Mouse (Mus musculus) stomach, embryonic 14.5 days (tissue): ENCODE results near the gene Abcf3. TPM values are rescaled to one million over a fixed set of nuclear protein-coding genes. Genes with fewer than 3 reads are reported as not detected.
A peak's percentile ranks its signal among the peaks of the same experiment; 100 is the strongest.

Experiments
- ATAC-seq: fragments of 200-750 bp; cut with Nextera tagmentation; 2 replicates; pipeline ENCODE4 v1.8.0; 2017; ENCODE audit warnings: low read depth, moderate TSS enrichment; ENCODE audit not compliant: insufficient number of reproducible peaks, insufficient read depth, low FRiP score
- H3K27ac ChIP-seq: fragments of 300-500 bp; sonication (generic); 2 replicates; pipeline ENCODE4 v1.5.1; 2014; ENCODE audit warnings: mild to moderate bottlenecking, low read length, moderate library complexity, mixed read lengths
- H3K27me3 ChIP-seq: fragments of 300-500 bp; sonication (generic); 2 replicates; pipeline ENCODE4 v1.6.1; 2014; ENCODE audit warnings: low read length, control low read depth, mixed read lengths; ENCODE audit not compliant: control insufficient read depth, insufficient read depth
- H3K36me3 ChIP-seq: fragments of 300-500 bp; sonication (generic); 2 replicates; pipeline ENCODE4 v1.6.1; 2014; ENCODE audit warnings: mild to moderate bottlenecking, control low read depth, low read length, moderate library complexity, mixed read lengths; ENCODE audit not compliant: control insufficient read depth, insufficient read depth
- H3K4me1 ChIP-seq: fragments of 300-500 bp; sonication (generic); 2 replicates; pipeline ENCODE4 v1.6.1; 2014; ENCODE audit warnings: low read length, control low read depth, mixed read lengths; ENCODE audit not compliant: control insufficient read depth, insufficient read depth
- H3K4me2 ChIP-seq: fragments of 300-500 bp; sonication (generic); replicated peaks from 2 replicates; pipeline ENCODE4 v1.6.1; 2014; ENCODE audit warnings: low read depth, low read length, control low read depth
- H3K4me3 ChIP-seq: fragments of 300-500 bp; sonication (generic); 2 replicates; pipeline ENCODE4 v1.5.1; 2014; ENCODE audit warnings: low read depth, low read length, control low read depth
- H3K9ac ChIP-seq: fragments of 300-500 bp; sonication (generic); replicated peaks from 2 replicates; pipeline ENCODE4 v1.6.1; 2014; ENCODE audit warnings: low read depth, mild to moderate bottlenecking, control low read depth, low read length, moderate library complexity, mixed read lengths
- H3K9me3 ChIP-seq: fragments of 300-500 bp; sonication (generic); 2 replicates; pipeline ENCODE4 v1.6.1; 2016; ENCODE audit warnings: low read depth, low read length, control low read depth; ENCODE audit not compliant: control insufficient read depth
- WGBS: fragments of 180-500 bp; shearing (Covaris S2); extraction: QIAGEN DNeasy Blood & Tissue Kit; methylation state at CpG from one replicate; pipeline ENCODE4 v1.1.7; 2014; 5-methylcytosine and 5-hydroxymethylcytosine counted together
- polyA plus RNA-seq: library from polyadenylated mRNA; unstranded; fragments of >200 nt; fragmentation: Nextera tagmentation; extraction: Ambion mirVana; gene quantifications from 2 replicates; pipeline ENCODE4 v1.2.1, GENCODE M21; 2014

Gene Abcf3
- 53.0 and 53.5 TPM in 2 replicates for polyA plus RNA-seq

DNA sequence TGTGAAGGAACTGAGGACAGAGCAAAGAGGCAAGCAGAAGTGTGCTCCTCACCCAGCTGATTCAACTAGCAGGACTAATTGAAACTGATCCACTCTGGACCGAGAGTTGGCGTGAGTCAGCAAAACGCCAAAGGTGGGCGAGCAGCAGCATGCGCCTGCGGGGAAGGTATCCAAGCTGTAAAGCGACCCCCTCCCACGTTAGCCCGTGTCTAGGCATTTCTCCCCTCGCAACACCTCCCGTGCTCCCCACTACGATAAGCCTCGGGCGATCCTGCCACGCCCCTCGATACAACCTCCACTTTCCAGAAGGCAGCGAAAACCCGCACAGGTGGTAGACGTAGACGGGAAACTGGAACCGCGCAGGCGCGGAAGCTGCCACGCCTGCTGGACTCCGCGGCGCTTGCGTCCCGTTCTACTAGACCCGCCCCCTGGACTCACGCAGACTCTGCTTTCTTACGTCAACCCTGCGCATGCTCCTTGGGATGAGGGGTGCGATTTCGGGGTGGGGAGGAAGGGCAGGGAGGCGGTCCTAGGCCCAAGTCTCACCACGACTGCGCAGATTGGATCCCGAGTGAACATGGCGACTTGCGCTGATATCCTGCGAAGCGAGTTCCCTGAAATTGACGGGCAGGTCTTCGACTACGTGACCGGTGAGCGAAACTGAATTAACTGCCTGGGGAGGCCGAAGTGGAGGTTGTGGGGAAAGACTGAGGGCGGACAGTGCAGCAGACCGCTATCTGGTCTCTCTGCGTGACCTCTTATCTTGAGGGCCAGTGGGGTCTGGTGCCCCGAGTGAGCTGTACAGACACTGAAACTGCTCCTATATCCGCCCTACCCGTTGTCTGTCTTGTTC lies at the start of gene Abcf3:
Gene Abcf3, plus strand, starts transcription at position 482 of the 853 bp plus-strand sequence.
- Histone ChIP-seq H3K4me3 (peak within 1 kb of the TSS; percentile 94), H3K36me3 (peaks cover 39% of the 10 kb centered on the region), H3K9ac (peak within 1 kb of the TSS; percentile 82), H3K27me3 (no peaks in the 10 kb centered on the region), H3K4me2 (peak within 1 kb of the TSS; percentile 94), H3K9me3 (no peaks in the 10 kb centered on the region), H3K27ac (peak within 1 kb of the TSS; percentile 44; the same call in 1 of the 2 replicates), H3K4me1 (peaks cover 12% of the 10 kb centered on the region)
- ATAC-seq: peak; percentile 99
- under 1% methylated on average over 56 of the region's 56 CpGs for WGBS

DNA sequence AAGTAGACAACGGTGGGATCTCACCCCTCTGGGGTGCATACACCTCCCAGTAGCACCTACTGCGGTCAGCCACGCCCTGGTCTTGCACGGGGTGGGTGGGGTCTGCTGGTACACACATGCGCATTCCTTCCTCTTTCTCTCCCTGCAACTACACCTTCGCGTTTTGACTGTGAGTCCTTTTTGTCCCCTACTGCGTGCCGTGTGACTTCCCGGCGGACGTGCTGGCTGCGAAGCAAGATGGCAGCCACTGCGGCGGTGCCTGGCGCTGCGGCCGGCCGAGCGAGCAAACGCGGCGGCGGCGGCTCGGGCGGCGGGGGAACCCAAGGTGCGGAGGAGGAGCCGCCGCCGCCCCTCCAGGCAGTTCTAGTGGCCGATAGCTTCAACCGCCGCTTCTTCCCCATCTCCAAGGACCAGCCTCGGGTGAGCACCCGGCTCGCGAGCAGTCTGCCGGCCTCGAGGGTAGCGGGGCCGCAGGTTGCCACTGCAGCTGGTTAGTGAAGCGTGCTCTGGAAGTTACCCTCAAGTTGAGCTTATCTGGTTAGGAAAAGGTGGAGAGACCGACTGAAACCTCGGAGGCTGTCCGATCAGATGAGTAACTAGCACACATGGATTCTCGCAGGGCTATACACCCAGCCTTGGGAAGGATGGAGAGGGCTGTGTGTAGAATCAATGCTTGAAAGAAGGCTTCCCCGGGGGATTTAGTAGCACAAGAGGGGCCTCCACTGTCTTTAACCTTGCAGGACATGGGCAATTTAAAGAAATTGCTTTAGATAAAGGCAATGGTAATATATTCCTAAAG lies 49.5 kb upstream of the Abcf3 start, which contains the start of gene Eif2b5:
Gene Eif2b5, plus strand, starts transcription at position 141 of the 799 bp plus-strand sequence.
- Histone ChIP-seq H3K4me2 (peak within 1 kb of the TSS; percentile 85), H3K9me3 (no peaks in the 10 kb centered on the region), H3K27ac (peak within 1 kb of the TSS; percentile 64; the same call in 1 of the 2 replicates), H3K9ac (peak within 1 kb of the TSS; percentile 94), H3K4me1 (peaks cover 4% of the 10 kb centered on the region; the same call in 1 of the 2 replicates), H3K36me3 (peaks cover 33% of the 10 kb centered on the region), H3K27me3 (no peaks in the 10 kb centered on the region), H3K4me3 (peak within 1 kb of the TSS; percentile 90)
- peak; percentile 96 for ATAC-seq
- WGBS: under 1% methylated on average over 49 of the region's 49 CpGs

DNA sequence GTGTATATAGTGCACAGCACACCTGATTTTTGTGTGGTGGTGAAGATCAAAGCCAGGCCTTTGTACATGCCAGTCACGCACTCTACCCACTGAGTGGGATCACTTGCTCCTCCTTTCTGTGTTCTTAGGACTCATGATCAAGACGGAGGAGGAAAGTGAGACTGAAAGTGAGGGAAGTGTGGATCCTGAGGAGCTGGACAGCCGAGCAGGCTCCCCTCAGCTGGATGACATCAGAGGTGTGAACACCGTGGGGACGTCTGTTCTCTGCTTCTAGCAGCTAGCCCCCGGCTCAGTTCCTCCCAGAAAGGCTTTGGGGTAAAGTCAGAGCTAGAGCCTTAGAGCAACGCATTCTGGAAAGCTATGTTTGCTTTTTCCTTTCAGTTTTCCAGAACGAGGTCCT lies 42.4 kb upstream of the Abcf3 start:
- Histone ChIP-seq H3K4me2 (no peak overlapping the region), H3K9me3 (no peaks in the 10 kb centered on the region), H3K4me1 (no peaks in the 10 kb centered on the region), H3K27ac (no peak overlapping the region), H3K36me3 (peaks cover 93% of the 10 kb centered on the region), H3K4me3 (no peak overlapping the region), H3K9ac (no peak overlapping the region), H3K27me3 (no peaks in the 10 kb centered on the region)
- ATAC-seq: no peak
- 83% methylated on average over 8 of the region's 8 CpGs for WGBS

DNA sequence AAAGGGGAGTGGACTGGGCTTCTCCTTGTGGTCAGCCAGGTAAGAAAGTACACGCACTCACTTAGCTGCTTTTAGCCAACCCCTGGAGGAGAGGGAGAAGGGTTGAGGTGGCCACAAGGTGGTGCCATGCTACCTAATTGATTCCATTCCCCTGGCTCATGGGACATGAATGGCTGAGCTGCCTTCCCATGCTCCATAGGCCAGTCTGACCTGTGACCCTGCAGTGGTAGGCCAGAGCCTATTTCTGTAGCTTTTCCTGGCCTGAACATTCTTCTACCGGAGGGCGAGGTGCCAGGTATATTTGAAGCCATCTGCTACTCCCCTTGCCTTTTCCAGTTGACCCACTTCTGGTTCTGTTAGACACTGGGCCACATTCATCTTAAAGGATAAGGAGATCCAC lies 39.0 kb upstream of the Abcf3 start:
- H3K4me3 ChIP-seq: no peak overlapping the region
- no peak overlapping the region for H3K27ac ChIP-seq
- H3K27me3 ChIP-seq: no peaks in the 10 kb centered on the region
- no peak for ATAC-seq
- WGBS: 87% methylated on average over 3 of the region's 3 CpGs
- no peaks in the 10 kb centered on the region for H3K4me1 ChIP-seq
- peaks cover 65% of the 10 kb centered on the region for H3K36me3 ChIP-seq
- H3K9me3 ChIP-seq: no peaks in the 10 kb centered on the region
- H3K4me2 ChIP-seq: no peak overlapping the region
- H3K9ac ChIP-seq: no peak overlapping the region

DNA sequence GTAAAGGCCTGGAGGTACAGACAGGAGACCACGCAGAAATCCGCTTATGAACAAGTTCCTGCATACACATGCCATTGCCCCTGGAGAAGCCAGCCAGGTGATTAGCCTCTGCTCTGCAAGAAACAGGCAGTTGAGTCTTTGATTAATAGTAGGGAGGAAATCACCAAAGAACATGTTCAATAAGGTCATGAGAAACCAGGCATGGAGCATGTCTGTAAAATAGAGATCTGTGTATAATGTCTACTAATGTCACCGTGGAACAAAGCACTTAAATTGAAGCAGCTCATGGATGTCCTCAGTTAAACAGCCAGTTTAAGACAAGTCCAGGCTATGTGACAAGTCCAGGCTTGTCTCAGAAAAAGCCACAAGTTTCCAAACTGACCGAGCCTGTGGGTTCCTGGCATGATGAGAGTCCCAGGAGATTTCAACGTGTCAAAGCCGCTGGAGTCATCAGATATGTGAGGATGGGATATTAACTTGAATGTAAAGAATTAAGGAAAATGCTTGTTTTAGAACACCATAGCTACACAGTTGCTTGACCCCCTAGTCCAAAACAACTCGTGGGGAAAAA lies 37.0 kb upstream of the Abcf3 start:
- peaks cover 47% of the 10 kb centered on the region for H3K36me3 ChIP-seq
- 87% methylated on average over 7 of the region's 7 CpGs for whole genome bisulfite sequencing
- no peak overlapping the region for H3K4me2 ChIP-seq
- no peak overlapping the region for H3K4me3 ChIP-seq
- no peak overlapping the region for H3K27ac ChIP-seq
- no peak for ATAC-seq
- H3K9me3 ChIP-seq: no peaks in the 10 kb centered on the region
- no peaks in the 10 kb centered on the region for H3K27me3 ChIP-seq
- H3K9ac ChIP-seq: no peak overlapping the region
- H3K4me1 ChIP-seq: 0 out of 2 replicates have a peak, but pooled peaks cover 2% of the 10 kb centered on the region

DNA sequence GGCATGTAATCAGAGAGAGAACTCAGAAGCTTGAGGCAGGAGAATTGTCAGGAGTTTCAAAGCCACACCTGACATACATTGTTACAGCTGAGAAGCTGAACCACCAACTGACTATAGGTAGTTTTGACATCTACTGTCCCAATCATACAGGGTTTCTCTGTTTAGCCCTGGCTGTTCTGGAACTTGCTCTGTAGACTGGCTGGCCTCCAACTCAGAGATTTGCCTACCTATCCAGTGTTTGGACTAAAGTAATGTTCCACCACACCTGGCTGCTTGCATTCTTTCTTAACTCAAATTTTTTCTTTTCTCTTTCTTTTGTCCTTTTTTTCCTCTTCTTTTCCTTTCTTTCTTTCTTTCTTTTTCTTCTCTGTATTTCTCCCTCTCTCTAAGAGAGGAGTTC lies 32.3 kb upstream of the Abcf3 start:
- H3K4me1 ChIP-seq: 0 out of 2 replicates have a peak, but pooled peaks cover 10% of the 10 kb centered on the region
- peak overlapping the region; percentile 60 for H3K4me2 ChIP-seq
- no peaks in the 10 kb centered on the region for H3K9me3 ChIP-seq
- H3K27me3 ChIP-seq: no peaks in the 10 kb centered on the region
- peak overlapping the region; percentile 90; the same call in 1 of the 2 replicates for H3K9ac ChIP-seq
- H3K4me3 ChIP-seq: peak overlapping the region; percentile 94
- peak overlapping the region; percentile 94; the same call in 1 of the 2 replicates for H3K27ac ChIP-seq
- peaks cover 10% of the 10 kb centered on the region for H3K36me3 ChIP-seq
- no peak for ATAC-seq

DNA sequence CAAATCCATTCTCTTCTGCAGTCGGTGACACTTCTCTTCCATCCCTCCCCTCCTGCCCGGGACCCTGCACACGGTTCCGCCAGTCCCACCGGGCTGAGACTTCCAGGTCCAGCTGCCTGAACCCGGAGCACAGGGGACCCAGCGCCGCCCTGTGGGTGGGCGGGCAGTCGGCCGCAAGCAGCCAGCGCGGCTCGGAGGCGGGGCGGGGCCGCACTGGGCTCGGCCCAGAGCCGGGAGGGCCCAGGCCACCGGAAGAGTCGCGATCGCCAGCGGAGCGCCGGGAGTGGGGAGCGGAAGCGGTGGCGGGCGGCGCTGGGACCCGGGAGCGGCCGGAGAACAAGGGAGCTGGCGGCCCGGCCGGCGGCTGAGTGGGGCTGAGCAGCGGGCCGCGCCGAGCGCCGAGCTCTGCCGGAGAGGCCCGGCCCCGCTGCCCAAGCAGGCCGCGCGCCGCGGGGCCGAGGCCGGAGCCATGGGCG lies 31.6 kb upstream of the Abcf3 start, which contains the start of gene Dvl3:
Gene Dvl3, plus strand, starts transcription at position 257 of the 476 bp plus-strand sequence.
- no peaks in the 10 kb centered on the region for H3K9me3 ChIP-seq
- H3K36me3 ChIP-seq: peaks cover 5% of the 10 kb centered on the region
- peak within 1 kb of the TSS; percentile 94 for H3K27ac ChIP-seq
- ATAC-seq: peak; percentile 96
- peak within 1 kb of the TSS; percentile 82 for H3K4me2 ChIP-seq
- no peaks in the 10 kb centered on the region for H3K27me3 ChIP-seq
- peak within 1 kb of the TSS; percentile 94 for H3K4me3 ChIP-seq
- 1% methylated on average over 53 of the region's 55 CpGs for WGBS
- H3K4me1 ChIP-seq: 0 out of 2 replicates have a peak, but pooled peaks cover 10% of the 10 kb centered on the region
- H3K9ac ChIP-seq: peak within 1 kb of the TSS; percentile 90

DNA sequence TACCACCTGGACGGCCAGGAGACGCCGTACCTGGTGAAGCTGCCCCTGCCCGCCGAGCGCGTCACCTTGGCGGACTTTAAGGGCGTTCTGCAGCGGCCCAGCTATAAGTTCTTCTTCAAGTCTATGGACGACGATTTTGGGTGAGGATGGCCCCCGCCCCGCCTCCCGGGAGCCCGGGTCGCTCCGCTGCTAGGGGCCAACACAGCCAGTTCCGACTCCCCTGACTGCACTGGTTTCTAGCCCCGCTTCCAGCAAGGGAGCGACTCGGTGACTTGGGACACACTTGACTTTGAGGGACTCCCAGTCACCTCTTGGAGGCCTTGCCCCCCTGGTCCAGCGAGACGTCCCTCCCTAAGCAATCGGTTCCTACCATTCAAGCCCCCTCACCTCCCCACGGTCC lies 31.2 kb upstream of the Abcf3 start:
- Histone ChIP-seq H3K27me3 (no peaks in the 10 kb centered on the region), H3K9ac (peak overlapping the region; percentile 90), H3K4me3 (peak overlapping the region; percentile 94), H3K27ac (peak overlapping the region; percentile 94), H3K9me3 (no peaks in the 10 kb centered on the region), H3K36me3 (peaks cover 5% of the 10 kb centered on the region), H3K4me1 (0 out of 2 replicates have a peak, but pooled peaks cover 10% of the 10 kb centered on the region), H3K4me2 (peak overlapping the region; percentile 82)
- peak; percentile 14; the same call in 1 of the 2 replicates for ATAC-seq
- WGBS: under 1% methylated on average over 26 of the region's 26 CpGs
